Mouse (Mus musculus) hindbrain, embryonic 13.5 days (tissue): ENCODE data around the gene Rab1a. TPM values are rescaled to one million over a fixed set of nuclear protein-coding genes. Genes with fewer than 3 reads are reported as not detected.
"Not testable (repeated sequence)": the region's sequence is repeated elsewhere in the genome, so short reads cannot be mapped to it uniquely, and the experiment has no call there.

ENCODE experiments used
- ATAC-seq: fragments of 200-750 bp; cut with Nextera tagmentation; 2 replicates; pipeline ENCODE4 v1.8.0; 2017; ENCODE audit warnings: moderate TSS enrichment; ENCODE audit not compliant: low FRiP score
- H3K27ac ChIP-seq: fragments of 300-500 bp; sonication (generic); 2 replicates; pipeline ENCODE4 v1.5.1; 2015; ENCODE audit warnings: inconsistent platforms, mild to moderate bottlenecking, moderate library complexity
- H3K27me3 ChIP-seq: fragments of 300-500 bp; sonication (generic); 2 replicates; pipeline ENCODE4 v1.6.1; 2015; ENCODE audit warnings: mild to moderate bottlenecking, inconsistent platforms
- H3K36me3 ChIP-seq: fragments of 300-500 bp; sonication (generic); 2 replicates; pipeline ENCODE4 v1.6.1; 2015; ENCODE audit warnings: mild to moderate bottlenecking, inconsistent platforms
- H3K4me1 ChIP-seq: fragments of 300-500 bp; sonication (generic); replicated peaks from 2 replicates; pipeline ENCODE4 v1.6.1; 2015; ENCODE audit warnings: inconsistent platforms
- H3K4me2 ChIP-seq: fragments of 300-500 bp; sonication (generic); 2 replicates; pipeline ENCODE4 v1.6.1; 2015; ENCODE audit warnings: inconsistent platforms, mild to moderate bottlenecking, moderate library complexity
- H3K4me3 ChIP-seq: fragments of 300-500 bp; sonication (generic); 2 replicates; pipeline ENCODE4 v1.5.1; 2015; ENCODE audit warnings: mild to moderate bottlenecking, inconsistent platforms
- H3K9ac ChIP-seq: fragments of 300-500 bp; sonication (generic); 2 replicates; pipeline ENCODE4 v1.6.1; 2015; ENCODE audit warnings: mild to moderate bottlenecking, inconsistent platforms
- H3K9me3 ChIP-seq: fragments of 300-500 bp; sonication (generic); 2 replicates; pipeline ENCODE4 v1.6.1; 2016; ENCODE audit warnings: inconsistent platforms
- WGBS: fragments of 180-500 bp; shearing (Covaris S2); methylation state at CpG from one replicate; pipeline ENCODE4 v1.1.7; 2015; 5-methylcytosine and 5-hydroxymethylcytosine counted together
- polyA plus RNA-seq: library from polyadenylated mRNA; unstranded; fragments of >200 nt; fragmentation: Nextera tagmentation; extraction: Ambion mirVana; gene quantifications from 2 replicates; pipeline ENCODE4 v1.2.1, GENCODE M21; 2015

Rab1a gene
- polyA plus RNA-seq: 307 and 313 TPM in 2 replicates

GRCm38 (mm10) chr11:20200713-20201575 is at the start of gene Rab1a:
Gene Rab1a, plus strand, starts transcription at chr11:20201432.
- H3K36me3 ChIP-seq: no peaks in the 10 kb centered on the region
- WGBS: 1% methylated on average over 54 of the region's 54 CpGs
- peak; percentile 99 for ATAC-seq

GRCm38 (mm10) chr11:20152107-20152901 is 48.9 kb upstream of the Rab1a start:
- ATAC-seq: no peak
- Histone ChIP-seq H3K9ac (no peak overlapping the region), H3K4me1 (no peaks in the 10 kb centered on the region), H3K4me3 (no peak overlapping the region), H3K9me3 (no peaks in the 10 kb centered on the region), H3K27ac (no peak overlapping the region), H3K36me3 (no peaks in the 10 kb centered on the region), H3K27me3 (no peaks in the 10 kb centered on the region), H3K4me2 (no peak overlapping the region)
- WGBS: 83% methylated on average over 4 of the region's 4 CpGs

More at GRCm38 (mm10) chr11:20200713-20201575, at the start of gene Rab1a:
- peak within 1 kb of the TSS; percentile 98 for H3K27ac ChIP-seq
- H3K4me2 ChIP-seq: peak within 1 kb of the TSS; percentile 85
- peaks cover 34% of the 10 kb centered on the region for H3K4me1 ChIP-seq
- H3K9ac ChIP-seq: peak within 1 kb of the TSS; percentile 98
- H3K27me3 ChIP-seq: no peaks in the 10 kb centered on the region
- peak within 1 kb of the TSS; percentile 97 for H3K4me3 ChIP-seq
- H3K9me3 ChIP-seq: no peaks in the 10 kb centered on the region

GRCm38 (mm10) chr11:20153542-20153941 is 47.7 kb upstream of the Rab1a start:
- WGBS: 84% methylated on average over 5 of the region's 5 CpGs
- not testable (repeated sequence) for H3K36me3 ChIP-seq, H3K4me2 ChIP-seq, H3K27ac ChIP-seq, H3K9me3 ChIP-seq, H3K9ac ChIP-seq, H3K4me1 ChIP-seq, H3K27me3 ChIP-seq, ATAC-seq, H3K4me3 ChIP-seq

- no peaks in the 10 kb centered on the region for H3K27me3 ChIP-seq
- no peaks in the 10 kb centered on the region for H3K4me1 ChIP-seq
- H3K27ac ChIP-seq: no peak overlapping the region
- H3K36me3 ChIP-seq: no peaks in the 10 kb centered on the region
- no peak overlapping the region for H3K4me3 ChIP-seq
- no peak overlapping the region for H3K4me2 ChIP-seq
- no peaks in the 10 kb centered on the region; the same call in 1 of the 2 replicates for H3K9me3 ChIP-seq
- no peak for ATAC-seq
- no peak overlapping the region for H3K9ac ChIP-seq
Observed at GRCm38 (mm10) chr11:20158879-20159278, 42.4 kb upstream of the Rab1a start.

GRCm38 (mm10) chr11:20164979-20165867 is 36.0 kb upstream of the Rab1a start:
- Histone ChIP-seq H3K27me3 (no peaks in the 10 kb centered on the region), H3K4me1 (no peaks in the 10 kb centered on the region), H3K36me3 (no peaks in the 10 kb centered on the region), H3K4me2 (no peak overlapping the region), H3K4me3 (no peak overlapping the region), H3K9ac (no peak overlapping the region), H3K9me3 (no peaks in the 10 kb centered on the region; the same call in 1 of the 2 replicates), H3K27ac (no peak overlapping the region)
- 53% methylated on average over 4 of the region's 4 CpGs for WGBS
- ATAC-seq: no peak

GRCm38 (mm10) chr11:20165991-20166390 is 35.2 kb upstream of the Rab1a start:
- Histone ChIP-seq H3K27ac (no peak overlapping the region), H3K4me2 (no peak overlapping the region), H3K36me3 (no peaks in the 10 kb centered on the region), H3K4me1 (no peaks in the 10 kb centered on the region), H3K9ac (no peak overlapping the region), H3K27me3 (no peaks in the 10 kb centered on the region), H3K4me3 (no peak overlapping the region), H3K9me3 (no peaks in the 10 kb centered on the region; the same call in 1 of the 2 replicates)
- no peak for ATAC-seq
- WGBS: 93% methylated on average over 4 of the region's 4 CpGs

- not testable (repeated sequence) for H3K9ac ChIP-seq, ATAC-seq, H3K4me3 ChIP-seq, H3K4me2 ChIP-seq, H3K4me1 ChIP-seq, H3K27ac ChIP-seq, H3K36me3 ChIP-seq, H3K27me3 ChIP-seq, H3K9me3 ChIP-seq
- 80% methylated on average over 6 of the region's 6 CpGs for WGBS
Observed at GRCm38 (mm10) chr11:20166476-20166875, 34.8 kb upstream of the Rab1a start.

GRCm38 (mm10) chr11:20168972-20169371 is 32.3 kb upstream of the Rab1a start:
- WGBS: 92% methylated on average over 11 of the region's 11 CpGs
- Histone ChIP-seq H3K9ac (no peak overlapping the region), H3K27me3 (no peaks in the 10 kb centered on the region), H3K4me2 (no peak overlapping the region), H3K4me3 (no peak overlapping the region), H3K9me3 (no peaks in the 10 kb centered on the region), H3K27ac (no peak overlapping the region), H3K4me1 (no peaks in the 10 kb centered on the region), H3K36me3 (no peaks in the 10 kb centered on the region)
- no peak for ATAC-seq

- Histone ChIP-seq H3K27me3 (no peaks in the 10 kb centered on the region), H3K4me3 (no peak overlapping the region), H3K9ac (no peak overlapping the region), H3K4me1 (no peaks in the 10 kb centered on the region), H3K4me2 (no peak overlapping the region), H3K36me3 (no peaks in the 10 kb centered on the region), H3K9me3 (no peaks in the 10 kb centered on the region), H3K27ac (no peak overlapping the region)
- 85% methylated on average over 6 of the region's 6 CpGs for WGBS
- ATAC-seq: no peak
Observed at GRCm38 (mm10) chr11:20187271-20187670, 14.0 kb upstream of the Rab1a start.

GRCm38 (mm10) chr11:20193100-20193736 is 8.0 kb upstream of the Rab1a start:
- WGBS: 92% methylated on average over 4 of the region's 4 CpGs
- Histone ChIP-seq H3K4me2 (no peak overlapping the region), H3K36me3 (no peaks in the 10 kb centered on the region), H3K4me1 (no peaks in the 10 kb centered on the region), H3K9me3 (no peaks in the 10 kb centered on the region), H3K9ac (no peak overlapping the region), H3K27me3 (no peaks in the 10 kb centered on the region), H3K27ac (no peak overlapping the region), H3K4me3 (no peak overlapping the region)
- ATAC-seq: no peak

GRCm38 (mm10) chr11:20201661-20202101 is 449 bp downstream of the Rab1a start:
- Histone ChIP-seq H3K27me3 (no peaks in the 10 kb centered on the region), H3K4me1 (peaks cover 41% of the 10 kb centered on the region), H3K4me2 (peak overlapping the region; percentile 85), H3K4me3 (peak overlapping the region; percentile 97), H3K27ac (peak overlapping the region; percentile 98), H3K36me3 (no peaks in the 10 kb centered on the region), H3K9me3 (no peaks in the 10 kb centered on the region), H3K9ac (peak overlapping the region; percentile 98)
- WGBS: under 1% methylated on average over 40 of the region's 40 CpGs
- ATAC-seq: peak; percentile 30
